Mouse (Mus musculus) neural tube, embryonic 12.5 days (tissue): ENCODE results near the gene Gm13030. TPM values are rescaled to one million over a fixed set of nuclear protein-coding genes. Genes with fewer than 3 reads are reported as not detected.
"Not testable (repeated sequence)": the region's sequence is repeated elsewhere in the genome, so short reads cannot be mapped to it uniquely, and the experiment has no call there.

Experiments used
- ATAC-seq: fragments of 200-750 bp; cut with Nextera tagmentation; 2 replicates; pipeline ENCODE4 v1.8.0; 2017; ENCODE audit warnings: low read depth, mild to moderate bottlenecking, moderate TSS enrichment, moderate library complexity; ENCODE audit not compliant: low FRiP score
- H3K27ac ChIP-seq: fragments of 300-500 bp; sonication (generic); 2 replicates; pipeline ENCODE4 v1.5.1; 2016
- H3K27me3 ChIP-seq: fragments of 300-500 bp; sonication (generic); replicated peaks from 2 replicates; pipeline ENCODE4 v1.6.1; 2016; ENCODE audit warnings: mild to moderate bottlenecking
- H3K36me3 ChIP-seq: fragments of 300-500 bp; sonication (generic); 2 replicates; pipeline ENCODE4 v1.6.1; 2016; ENCODE audit warnings: mild to moderate bottlenecking
- H3K4me1 ChIP-seq: fragments of 300-500 bp; sonication (generic); 2 replicates; pipeline ENCODE4 v1.6.1; 2016
- H3K4me2 ChIP-seq: fragments of 300-500 bp; sonication (generic); replicated peaks from 2 replicates; pipeline ENCODE4 v1.6.1; 2016; ENCODE audit warnings: mild to moderate bottlenecking
- H3K4me3 ChIP-seq: fragments of 300-500 bp; sonication (generic); 2 replicates; pipeline ENCODE4 v1.5.1; 2016
- H3K9ac ChIP-seq: fragments of 300-500 bp; sonication (generic); 2 replicates; pipeline ENCODE4 v1.6.1; 2016; ENCODE audit warnings: mild to moderate bottlenecking
- H3K9me3 ChIP-seq: fragments of 300-500 bp; sonication (generic); 2 replicates; pipeline ENCODE4 v1.6.1; 2016; ENCODE audit warnings: mild to moderate bottlenecking
- WGBS: fragments of 180-500 bp; shearing (Covaris S2); methylation state at CpG from one replicate; pipeline ENCODE4 v1.1.7; 2016; 5-methylcytosine and 5-hydroxymethylcytosine counted together
- polyA plus RNA-seq: library from polyadenylated mRNA; unstranded; fragments of >200 nt; fragmentation: Nextera tagmentation; extraction: Ambion mirVana; gene quantifications from 2 replicates; pipeline ENCODE4 v1.2.1, GENCODE M21; 2016

Gm13030 gene
- polyA plus RNA-seq, 1 experiment from 2014 or later, result not detected

DNA sequence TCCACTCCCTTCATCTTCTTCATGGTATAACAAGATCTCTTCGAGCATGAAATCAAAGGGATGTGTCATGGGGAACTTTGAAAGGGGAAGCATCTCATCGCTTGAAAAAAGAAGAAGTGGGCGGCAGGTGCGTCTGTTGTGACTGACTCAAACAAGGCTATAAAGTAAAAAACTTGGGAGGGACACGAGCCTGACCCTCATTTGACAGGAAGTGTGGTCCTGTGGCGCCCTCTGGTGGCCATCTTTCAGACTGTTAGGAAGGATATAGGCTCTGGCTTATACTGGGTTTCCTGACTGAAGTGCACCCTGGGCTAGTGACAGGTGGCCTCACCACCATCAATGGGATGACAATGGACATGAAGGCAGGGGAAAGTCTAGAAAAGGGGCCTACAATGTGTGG is 10.5 kb upstream of the Gm13030 start:
- no peak overlapping the region for H3K4me3 ChIP-seq
- ATAC-seq, result no peak
- H3K27ac ChIP-seq, result no peak overlapping the region
- WGBS, result 14% methylated on average over 6 of the region's 6 CpGs
- peaks cover 7% of the 10 kb centered on the region for H3K4me1 ChIP-seq
- H3K4me2 ChIP-seq, result no peak overlapping the region
- H3K27me3 ChIP-seq, result no peaks in the 10 kb centered on the region
- no peaks in the 10 kb centered on the region for H3K9me3 ChIP-seq
- no peak overlapping the region for H3K9ac ChIP-seq
- H3K36me3 ChIP-seq, result no peaks in the 10 kb centered on the region

GRCm38 (mm10) chr4:138882179-138882578 is 8.4 kb upstream of the Gm13030 start:
- Histone ChIP-seq H3K9ac (0 out of 2 replicates have a peak overlapping the region, but pooled peaks have one; percentile 17), H3K36me3 (no peaks in the 10 kb centered on the region), H3K9me3 (no peaks in the 10 kb centered on the region), H3K4me3 (no peak overlapping the region), H3K27me3 (no peaks in the 10 kb centered on the region), H3K4me1 (peaks cover 11% of the 10 kb centered on the region), H3K4me2 (peak overlapping the region; percentile 47), H3K27ac (no peak overlapping the region)
- WGBS, result 8% methylated on average over 16 of the region's 16 CpGs
- 0 out of 2 replicates have a peak, but pooled peaks have one; percentile 48 for ATAC-seq

- Histone ChIP-seq H3K4me2 (no peak overlapping the region), H3K36me3 (no peaks in the 10 kb centered on the region), H3K9ac (no peak overlapping the region), H3K27ac (no peak overlapping the region), H3K27me3 (no peaks in the 10 kb centered on the region), H3K4me1 (peaks cover 11% of the 10 kb centered on the region), H3K9me3 (no peaks in the 10 kb centered on the region), H3K4me3 (no peak overlapping the region)
- WGBS, result 85% methylated on average over 7 of the region's 7 CpGs
- no peak for ATAC-seq
These were observed 7.2 kb upstream of the Gm13030 start for GRCm38 (mm10) chr4:138880811-138881584.

DNA sequence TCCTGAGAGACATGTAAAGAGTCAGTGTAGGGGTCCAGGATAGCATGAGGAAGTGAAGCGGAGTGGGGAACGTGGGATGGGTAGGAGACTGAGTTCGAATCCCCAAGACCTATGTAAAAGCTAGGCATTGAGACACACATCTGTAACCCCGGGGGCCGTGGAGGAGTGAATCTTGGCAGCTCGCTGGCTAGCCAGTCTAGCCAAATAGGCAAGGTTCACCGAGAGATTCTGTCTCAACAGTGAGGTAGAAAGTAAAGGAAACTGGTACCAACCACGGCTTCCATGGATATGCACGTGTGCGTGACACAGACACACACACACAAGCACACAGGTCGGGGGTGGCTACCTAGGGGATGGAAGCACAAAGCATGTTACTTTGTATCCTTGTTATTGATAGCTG is 6.0 kb upstream of the Gm13030 start:
- H3K4me1 ChIP-seq, result peaks cover 11% of the 10 kb centered on the region
- no peak overlapping the region for H3K27ac ChIP-seq
- 85% methylated on average over 11 of the region's 11 CpGs for WGBS
- H3K4me3 ChIP-seq, result no peak overlapping the region
- H3K9ac ChIP-seq, result no peak overlapping the region
- no peak overlapping the region for H3K4me2 ChIP-seq
- ATAC-seq, result no peak
- no peaks in the 10 kb centered on the region for H3K36me3 ChIP-seq
- no peaks in the 10 kb centered on the region for H3K9me3 ChIP-seq
- H3K27me3 ChIP-seq, result no peaks in the 10 kb centered on the region

DNA sequence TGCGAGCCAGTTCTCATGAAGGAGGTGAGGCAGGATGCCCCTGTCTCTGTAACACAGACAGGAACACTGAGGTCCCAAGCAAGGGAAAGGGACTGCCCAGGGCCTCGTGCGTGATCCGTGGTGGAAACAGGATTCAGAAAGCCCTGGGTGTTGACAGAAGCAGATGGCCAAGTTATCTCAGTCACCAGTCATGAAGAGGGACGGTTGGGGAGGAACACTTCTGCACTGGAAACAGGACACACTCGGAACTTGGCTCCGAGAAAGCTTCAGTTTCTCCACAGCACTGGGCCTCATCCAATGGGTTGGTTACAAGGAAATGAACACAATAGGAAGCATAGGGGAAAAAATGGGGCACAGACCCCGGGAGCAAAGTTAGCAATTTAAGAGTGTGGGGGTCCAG is 5.0 kb upstream of the Gm13030 start:
- 60% methylated on average over 8 of the region's 8 CpGs for WGBS
- Histone ChIP-seq H3K4me2 (no peak overlapping the region), H3K4me3 (no peak overlapping the region), H3K4me1 (peaks cover 11% of the 10 kb centered on the region), H3K27me3 (no peaks in the 10 kb centered on the region), H3K27ac (no peak overlapping the region), H3K36me3 (no peaks in the 10 kb centered on the region), H3K9ac (no peak overlapping the region), H3K9me3 (no peaks in the 10 kb centered on the region)
- ATAC-seq, result no peak

GRCm38 (mm10) chr4:138877731-138878130 is 4.0 kb upstream of the Gm13030 start, which contains the start of gene Pla2g2e:
Gene Pla2g2e (plus strand): TSS chr4:138877942.
- 84% methylated on average over 4 of the region's 4 CpGs for WGBS
- Histone ChIP-seq H3K4me2 (no peak within 1 kb of the TSS), H3K9me3 (no peaks in the 10 kb centered on the region)

GRCm38 (mm10) chr4:138875986-138876385 is 2.2 kb upstream of the Gm13030 start:
- Histone ChIP-seq H3K4me2 (no peak overlapping the region), H3K9ac (no peak overlapping the region), H3K36me3 (no peaks in the 10 kb centered on the region), H3K4me1 (peaks cover 4% of the 10 kb centered on the region; the same call in 1 of the 2 replicates), H3K27ac (no peak overlapping the region), H3K4me3 (no peak overlapping the region), H3K27me3 (no peaks in the 10 kb centered on the region), H3K9me3 (no peaks in the 10 kb centered on the region)
- 90% methylated on average over 2 of the region's 2 CpGs for WGBS
- no peak for ATAC-seq

More at GRCm38 (mm10) chr4:138877731-138878130, 4.0 kb upstream of the Gm13030 start, which contains the start of gene Pla2g2e:
- no peak within 1 kb of the TSS for H3K27ac ChIP-seq
- ATAC-seq, result no peak
- no peak within 1 kb of the TSS for H3K4me3 ChIP-seq
- peaks cover 11% of the 10 kb centered on the region for H3K4me1 ChIP-seq
- no peaks in the 10 kb centered on the region for H3K27me3 ChIP-seq
- no peak within 1 kb of the TSS for H3K9ac ChIP-seq
- no peaks in the 10 kb centered on the region for H3K36me3 ChIP-seq

DNA sequence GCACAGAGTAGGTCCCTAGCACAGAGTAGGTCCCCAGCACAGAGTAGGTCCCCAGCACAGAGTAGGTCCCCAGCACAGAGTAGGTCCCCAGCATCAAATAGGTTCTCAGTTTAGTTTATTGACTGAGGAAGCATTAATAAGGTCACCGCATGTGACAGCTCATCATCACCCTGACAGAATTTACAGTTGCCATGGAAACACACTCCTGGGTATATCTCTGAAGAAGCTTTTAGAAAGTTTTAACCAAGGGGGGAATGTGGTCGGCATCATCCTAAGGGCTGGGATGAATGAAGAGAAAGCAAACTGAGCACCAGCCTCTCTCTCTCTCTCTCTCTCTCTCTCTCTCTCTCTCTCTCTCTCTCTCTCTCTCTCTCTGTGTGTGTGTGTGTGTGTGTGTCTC is 1.5 kb upstream of the Gm13030 start:
- H3K9me3 ChIP-seq, H3K27me3 ChIP-seq, H3K4me2 ChIP-seq, H3K27ac ChIP-seq, ATAC-seq, H3K4me3 ChIP-seq, H3K36me3 ChIP-seq, H3K9ac ChIP-seq, H3K4me1 ChIP-seq: not testable (repeated sequence)
- WGBS, result 89% methylated on average over 2 of the region's 2 CpGs

GRCm38 (mm10) chr4:138868666-138869065 is 5.1 kb downstream of the Gm13030 start:
- H3K36me3 ChIP-seq, result no peaks in the 10 kb centered on the region
- H3K4me3 ChIP-seq, result no peak overlapping the region
- no peak for ATAC-seq
- H3K4me1 ChIP-seq, result no peaks in the 10 kb centered on the region
- H3K4me2 ChIP-seq, result no peak overlapping the region
- no peaks in the 10 kb centered on the region for H3K9me3 ChIP-seq
- no peak overlapping the region for H3K9ac ChIP-seq
- H3K27ac ChIP-seq, result no peak overlapping the region
- H3K27me3 ChIP-seq, result no peaks in the 10 kb centered on the region
- 62% methylated on average over 8 of the region's 8 CpGs for WGBS

DNA sequence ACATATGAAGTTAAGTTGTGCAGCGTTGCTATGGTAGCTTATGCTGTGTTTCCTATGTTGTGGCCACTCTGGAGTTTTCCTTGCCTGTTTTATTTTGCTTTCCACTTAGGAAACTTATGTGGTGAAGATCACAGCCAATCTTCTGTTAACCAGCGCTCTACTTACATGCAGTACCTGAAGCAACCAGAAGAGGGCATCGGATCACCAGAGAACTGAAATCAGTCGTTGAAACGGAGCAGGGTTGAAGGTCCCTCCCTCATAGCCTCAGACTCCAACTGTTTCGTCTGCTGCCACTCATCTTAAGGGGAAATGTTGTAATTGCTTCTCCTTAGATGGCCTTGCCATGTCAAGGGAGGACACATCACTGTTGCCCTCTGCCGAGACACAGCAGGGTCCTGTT is 7.4 kb downstream of the Gm13030 start:
- ATAC-seq, result no peak
- H3K36me3 ChIP-seq, result no peaks in the 10 kb centered on the region
- WGBS, result 14% methylated on average over 7 of the region's 7 CpGs
- no peak overlapping the region for H3K4me3 ChIP-seq
- no peak overlapping the region for H3K9ac ChIP-seq
- no peak overlapping the region for H3K27ac ChIP-seq
- no peaks in the 10 kb centered on the region for H3K27me3 ChIP-seq
- no peak overlapping the region for H3K4me2 ChIP-seq
- no peaks in the 10 kb centered on the region for H3K4me1 ChIP-seq
- H3K9me3 ChIP-seq, result no peaks in the 10 kb centered on the region

DNA sequence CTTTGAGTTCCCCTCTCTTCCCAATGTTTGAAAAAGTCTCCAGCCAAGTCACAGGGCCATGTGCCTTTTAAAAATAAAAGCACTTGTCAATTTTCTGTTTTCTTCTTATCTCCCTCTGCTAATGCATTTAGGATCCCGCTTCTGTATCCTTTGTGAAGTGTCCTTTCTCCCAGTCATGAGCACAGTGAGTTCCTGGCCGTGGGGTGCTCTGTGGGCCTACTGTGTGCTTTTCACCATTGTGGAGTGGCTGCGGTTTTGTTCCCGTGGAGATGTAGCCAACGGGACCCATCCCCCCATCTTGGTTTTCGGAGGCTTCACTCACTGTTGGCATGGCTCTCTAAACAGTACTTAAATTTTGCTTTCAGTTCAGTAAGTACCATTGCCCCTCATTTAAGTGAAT is 7.8 kb downstream of the Gm13030 start:
- Histone ChIP-seq H3K9ac (no peak overlapping the region), H3K9me3 (no peaks in the 10 kb centered on the region), H3K4me2 (no peak overlapping the region), H3K4me1 (no peaks in the 10 kb centered on the region), H3K27me3 (no peaks in the 10 kb centered on the region), H3K36me3 (no peaks in the 10 kb centered on the region), H3K4me3 (no peak overlapping the region), H3K27ac (no peak overlapping the region)
- WGBS, result 73% methylated on average over 6 of the region's 6 CpGs
- ATAC-seq, result no peak

DNA sequence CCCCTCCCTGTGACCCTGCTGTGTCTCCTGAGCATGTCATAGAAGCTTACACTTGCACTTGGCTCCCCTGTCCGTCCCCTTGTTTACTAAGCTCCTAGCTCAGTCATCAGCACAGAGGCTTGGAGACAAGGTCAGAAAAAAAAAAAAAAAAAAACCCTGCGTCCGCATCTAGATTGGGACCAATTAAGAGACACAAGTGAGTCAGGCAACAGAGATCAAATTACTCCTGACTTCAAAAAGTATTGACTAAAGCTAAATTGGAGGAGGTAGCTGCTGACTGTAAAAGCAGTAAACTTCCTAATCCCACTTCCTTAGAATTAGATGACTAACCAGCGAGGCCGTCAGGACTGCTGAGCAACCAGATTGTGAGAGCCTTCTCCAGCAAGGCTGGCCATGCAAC is 8.7 kb downstream of the Gm13030 start:
- Histone ChIP-seq H3K27ac (no peak overlapping the region), H3K4me2 (no peak overlapping the region), H3K36me3 (no peaks in the 10 kb centered on the region), H3K27me3 (no peaks in the 10 kb centered on the region), H3K9me3 (no peaks in the 10 kb centered on the region), H3K9ac (no peak overlapping the region), H3K4me3 (no peak overlapping the region), H3K4me1 (no peaks in the 10 kb centered on the region)
- 25% methylated on average over 5 of the region's 5 CpGs for WGBS
- ATAC-seq, result no peak
